9 mouse cellular contexts compared by ENCODE assay signal in genomic region chr1:59574262-59575187, GRCm38 (mm10). TPM values are rescaled to one million over a fixed set of nuclear protein-coding genes. Genes with fewer than 3 reads are reported as not detected.
DNase-seq lines count a peak whose midpoint lies in the region; ATAC-seq and TF ChIP-seq lines count a peak whose summit lies in the region.
"Had no signal": no experiment of that assay in that cellular context is flagged by ENCODE, and none has a peak within 500 bp of the region (broad histone marks: within the 10 kb centered on the region; RNA-seq: fewer than 3 reads in every experiment).

No protein-coding gene starts in this region.

- WGBS in heart, embryonic 16.5 days = 45% methylated on average over 21 of the region's 21 CpGs
- WGBS in embryonic facial prominence, embryonic 11.5 days = 32% methylated on average over 21 of the region's 21 CpGs
- 19% methylated on average over 21 of the region's 21 CpGs for WGBS in hindbrain, postnatal 0 days
- 19% methylated on average over 21 of the region's 21 CpGs for WGBS in midbrain, postnatal 0 days

- H3K36me3 ChIP-seq in heart, embryonic 16.5 days (ENCODE audit: control insufficient read depth, insufficient read depth) = no peaks in the 10 kb centered on the region
- H3K36me3 ChIP-seq in embryonic facial prominence, embryonic 11.5 days (replicated peaks; ENCODE audit: control insufficient read depth, insufficient read depth, low read depth, low read length) = no peaks in the 10 kb centered on the region
- no peaks in the 10 kb centered on the region for H3K36me3 ChIP-seq in hindbrain, postnatal 0 days (ENCODE audit: insufficient read depth, low read length)
- H3K36me3 ChIP-seq in midbrain, postnatal 0 days (ENCODE audit: insufficient read depth, low read length) = no peaks in the 10 kb centered on the region

- H3K9me3 ChIP-seq in heart, embryonic 16.5 days (replicated peaks; ENCODE audit: control insufficient read depth, low read length) = no peaks in the 10 kb centered on the region
- H3K9me3 ChIP-seq in embryonic facial prominence, embryonic 11.5 days (replicated peaks; ENCODE audit: control insufficient read depth, low read length) = no peaks in the 10 kb centered on the region
- H3K9me3 ChIP-seq in hindbrain, postnatal 0 days (ENCODE audit: low read length) = no peaks in the 10 kb centered on the region
- H3K9me3 ChIP-seq in midbrain, postnatal 0 days (ENCODE audit: low read length) = no peaks in the 10 kb centered on the region

- H3K4me1 ChIP-seq in heart, embryonic 16.5 days (ENCODE audit: control insufficient read depth, insufficient read depth, low read length) = no peaks in the 10 kb centered on the region; the same call in 1 of the 2 replicates
- H3K4me1 ChIP-seq in embryonic facial prominence, embryonic 11.5 days (ENCODE audit: control insufficient read depth, insufficient read depth, low read length) = no peaks in the 10 kb centered on the region
- peaks cover 5% of the 10 kb centered on the region; the same call in 1 of the 2 replicates for H3K4me1 ChIP-seq in hindbrain, postnatal 0 days (ENCODE audit: insufficient read depth, low read length)
- peaks cover 8% of the 10 kb centered on the region; the same call in 1 of the 2 replicates for H3K4me1 ChIP-seq in midbrain, postnatal 0 days (ENCODE audit: insufficient read depth, low read length)

- no peak overlapping the region for H3K27ac ChIP-seq in heart, embryonic 16.5 days (ENCODE audit: low read length)
- 0 out of 2 replicates have a peak overlapping the region, but pooled peaks have one; percentile 20 for H3K27ac ChIP-seq in embryonic facial prominence, embryonic 11.5 days (replicated peaks; ENCODE audit: low read depth, low read length)
- peak overlapping the region; percentile 56; the same call in 1 of the 2 replicates for H3K27ac ChIP-seq in hindbrain, postnatal 0 days
- peak overlapping the region; percentile 73 for H3K27ac ChIP-seq in midbrain, postnatal 0 days (ENCODE audit: low read depth, low read length)

- DNase-seq in heart, adult 8-10 months (ENCODE audit: low spot score) = no peak
- peak; percentile 53 for DNase-seq in embryonic facial prominence, embryonic 11.5 days (ENCODE audit: low spot score)
- DNase-seq in hindbrain, postnatal 0 days (ENCODE audit: low spot score) = peak; percentile 77
- DNase-seq in midbrain, postnatal 0 days (ENCODE audit: low spot score) = peak; percentile 67
- DNase-seq in urinary bladder, postnatal 14 days (ENCODE audit: low spot score) = no peak
- no peak for DNase-seq in kidney, postnatal 14 days
- no peak for DNase-seq in urinary bladder, adult 2 months (ENCODE audit: low spot score)

- no peak for TF ChIP-seq CTCF in hindbrain, postnatal 0 days (IDR thresholded peaks at IDR 0.05; ENCODE audit: low read depth)
- no peak for TF ChIP-seq CTCF in midbrain, postnatal 0 days (IDR thresholded peaks at IDR 0.05)

- H3K27me3 ChIP-seq in heart, embryonic 16.5 days (ENCODE audit: control insufficient read depth, insufficient read depth, low read length) = no peaks in the 10 kb centered on the region
- no peaks in the 10 kb centered on the region for H3K27me3 ChIP-seq in embryonic facial prominence, embryonic 11.5 days (ENCODE audit: control insufficient read depth, insufficient read depth, low read length)
- no peaks in the 10 kb centered on the region for H3K27me3 ChIP-seq in hindbrain, postnatal 0 days (ENCODE audit: insufficient read depth, low read length)
- no peaks in the 10 kb centered on the region for H3K27me3 ChIP-seq in midbrain, postnatal 0 days (ENCODE audit: insufficient read depth, low read length)
- H3K27me3 ChIP-seq: Patski had no signal

- no peak for ATAC-seq in heart, embryonic 16.5 days (replicated peaks; ENCODE audit: extremely low read depth, insufficient read depth, low FRiP score)
- ATAC-seq in embryonic facial prominence, embryonic 11.5 days (replicated peaks; ENCODE audit: insufficient number of reproducible peaks, low FRiP score, low TSS enrichment, low read depth) = peak; percentile 61; the same call in 1 of the 2 replicates
- ATAC-seq in hindbrain, postnatal 0 days = peak; percentile 80
- ATAC-seq in midbrain, postnatal 0 days (ENCODE audit: low FRiP score) = peak; percentile 78; the same call in 1 of the 2 replicates
- ATAC-seq: Patski had no signal

- peak overlapping the region; percentile 51 for H3K4me2 ChIP-seq in heart, embryonic 16.5 days (ENCODE audit: low read depth, low read length)
- H3K4me2 ChIP-seq in embryonic facial prominence, embryonic 11.5 days (ENCODE audit: low read depth, low read length) = peak overlapping the region; percentile 29
- H3K4me2 ChIP-seq in hindbrain, postnatal 0 days (ENCODE audit: low read depth, low read length) = peak overlapping the region; percentile 56
- H3K4me2 ChIP-seq in midbrain, postnatal 0 days (ENCODE audit: low read depth, low read length, poor library complexity, severe bottlenecking) = peak overlapping the region; percentile 46

- H3K4me3 ChIP-seq in heart, embryonic 16.5 days (ENCODE audit: low read length) = peak overlapping the region; percentile 9
- no peak overlapping the region for H3K4me3 ChIP-seq in embryonic facial prominence, embryonic 11.5 days (ENCODE audit: low read depth, low read length)
- peak overlapping the region; percentile 29 for H3K4me3 ChIP-seq in hindbrain, postnatal 0 days (ENCODE audit: low read length)
- peak overlapping the region; percentile 19 for H3K4me3 ChIP-seq in midbrain, postnatal 0 days (ENCODE audit: low read depth, low read length)

- no peak overlapping the region for H3K9ac ChIP-seq in heart, embryonic 16.5 days (ENCODE audit: low read length)
- H3K9ac ChIP-seq in embryonic facial prominence, embryonic 11.5 days (replicated peaks; ENCODE audit: low read length) = no peak overlapping the region; the same call in 1 of the 2 replicates
- H3K9ac ChIP-seq in hindbrain, postnatal 0 days (replicated peaks; ENCODE audit: low read length) = peak overlapping the region; percentile 30; the same call in 1 of the 2 replicates
- H3K9ac ChIP-seq in midbrain, postnatal 0 days (replicated peaks; ENCODE audit: low read length, poor library complexity, severe bottlenecking) = peak overlapping the region; percentile 36

RNA-seq across cellular contexts. Expression of gene Gm973, which starts 58.5 kb away (rescaled TPM):
- polyA plus RNA-seq in heart, embryonic 16.5 days (2015; fragmentation: Nextera tagmentation; extraction: Ambion mirVana) = 0.10 and 0.41 TPM in 2 replicates
- total RNA-seq in heart, adult 8-10 months (2022) = under 1 TPM in 2 of 4 experiments, not detected in 2; 0.16 to 0.53 TPM
- 2.3 and 3.7 TPM in 2 replicates for polyA plus RNA-seq in embryonic facial prominence, embryonic 11.5 days (2014; fragmentation: Nextera tagmentation; extraction: Ambion mirVana)
- total RNA-seq in hindbrain, postnatal 0 days (2014; rRNA removed) = 9.7 and 12.5 TPM in 2 replicates
- 11.9 and 13.9 TPM in 2 replicates for polyA plus RNA-seq in hindbrain, postnatal 0 days (2015; fragmentation: Nextera tagmentation; extraction: Ambion mirVana)
- 6.0 and 7.5 TPM in 2 replicates for total RNA-seq in midbrain, postnatal 0 days (2014; rRNA removed)
- 13.6 and 15.0 TPM in 2 replicates for polyA plus RNA-seq in midbrain, postnatal 0 days (2015; fragmentation: Nextera tagmentation; extraction: Ambion mirVana)
- polyA plus RNA-seq in urinary bladder, adult 2 months (2012; rRNA removed) = 31.4 and 38.5 TPM in 2 replicates

Comparison
In these comparisons a context has a peak if more than half of its experiments do, and no peak if none do; other contexts are left out.
1. H3K9ac ChIP-seq: peak in hindbrain, postnatal 0 days (single experiment) and midbrain, postnatal 0 days (single experiment); none in heart, embryonic 16.5 days (single experiment) and embryonic facial prominence, embryonic 11.5 days (single experiment).
2. DNase-seq: peak in embryonic facial prominence, embryonic 11.5 days (single experiment), hindbrain, postnatal 0 days (single experiment) and midbrain, postnatal 0 days (single experiment); none in heart, adult 8-10 months (single experiment), urinary bladder, postnatal 14 days (single experiment), kidney, postnatal 14 days (single experiment) and urinary bladder, adult 2 months (single experiment).
3. Peak in every context shown above with its lines, with median percentiles within 50 percentile points of each other: H3K4me2 ChIP-seq.